Comparison of ENCODE assay signal across 9 mouse cellular contexts in the genomic region with DNA sequence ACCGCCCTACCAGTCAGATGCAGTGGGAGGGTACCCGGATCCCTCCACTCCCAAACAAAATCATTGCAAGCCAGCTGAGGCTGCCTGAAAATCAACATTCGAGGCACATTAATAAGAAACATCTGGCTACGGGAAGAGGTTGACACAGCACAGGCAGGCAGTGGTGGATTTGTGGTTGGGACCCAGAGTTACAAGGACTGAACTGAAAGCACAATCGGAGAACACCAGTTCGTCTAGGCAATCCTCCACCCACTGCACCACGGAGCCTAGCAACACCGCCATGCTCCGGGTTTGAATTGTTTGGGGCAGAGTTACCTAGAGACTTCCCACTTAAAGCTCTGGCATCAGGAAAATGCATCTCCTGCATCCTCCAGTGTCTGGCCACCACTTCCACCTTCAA. TPM values are rescaled to one million over a fixed set of nuclear protein-coding genes. Genes with fewer than 3 reads are reported as not detected.
A peak's percentile ranks its signal among the peaks of the same experiment; 100 is the strongest.
DNase-seq lines count a peak whose midpoint lies in the region; ATAC-seq and TF ChIP-seq lines count a peak whose summit lies in the region.
"Had no signal": no experiment of that assay in that cellular context is flagged by ENCODE, and none has a peak within 500 bp of the region (broad histone marks: within the 10 kb centered on the region; RNA-seq: fewer than 3 reads in every experiment).

No protein-coding gene starts in this region.

- peak overlapping the region; percentile 86 for H3K9ac ChIP-seq in neural tube, embryonic 15.5 days (replicated peaks)
- H3K9ac ChIP-seq: liver, embryonic 15.5 days had no signal

- 15% methylated on average over 9 of the region's 9 CpGs for WGBS in lung, adult 2 months
- whole genome bisulfite sequencing in limb, embryonic 10.5 days = 9% methylated on average over 9 of the region's 9 CpGs
- 22% methylated on average over 9 of the region's 9 CpGs for WGBS in neural tube, embryonic 15.5 days

- peak overlapping the region; percentile 89 for H3K4me2 ChIP-seq in neural tube, embryonic 15.5 days

- peaks cover 5% of the 10 kb centered on the region; the same call in 1 of the 2 replicates for H3K4me1 ChIP-seq in lung, adult 2 months (ENCODE audit: control insufficient read depth, insufficient read depth, low read length)
- peaks cover 43% of the 10 kb centered on the region for H3K4me1 ChIP-seq in limb, embryonic 10.5 days
- peaks cover 36% of the 10 kb centered on the region for H3K4me1 ChIP-seq in neural tube, embryonic 15.5 days
- H3K4me1 ChIP-seq: liver, embryonic 15.5 days had no signal

- 0 out of 2 replicates have a peak, but pooled peaks cover 8% of the 10 kb centered on the region for H3K27me3 ChIP-seq in limb, embryonic 10.5 days (ENCODE audit: low read depth, poor library complexity, severe bottlenecking)
- no peaks in the 10 kb centered on the region for H3K27me3 ChIP-seq in neural tube, embryonic 15.5 days (replicated peaks)

- no peak for TF ChIP-seq POLR2A in lung, adult 2 months (IDR thresholded peaks at IDR 0.05; ENCODE audit: borderline replicate concordance, extremely low read depth, low read depth, low read length)

- TF ChIP-seq CTCF in lung, adult 2 months (IDR thresholded peaks at IDR 0.05; ENCODE audit: insufficient read depth, low read length) = no peak

- H3K27ac ChIP-seq in limb, embryonic 10.5 days = peak overlapping the region; percentile 90
- H3K27ac ChIP-seq in neural tube, embryonic 15.5 days (replicated peaks) = peak overlapping the region; percentile 75
- H3K27ac ChIP-seq: liver, embryonic 15.5 days had no signal

- DNase-seq in lung, adult 2 months = peak; percentile 16
- no peak for DNase-seq in lung, postnatal 14 days
- DNase-seq in forelimb bud, embryonic 11.5 days (ENCODE audit: low read depth, low spot score) = peak; percentile 85
- peak; percentile 76 for DNase-seq in limb, embryonic 10.5 days (ENCODE audit: low spot score)
- DNase-seq in adipocyte (ENCODE audit: low spot score) = no peak
- DNase-seq in yolk sac, embryonic 10.5 days (ENCODE audit: low spot score) = no peak
- DNase-seq in kidney, adult 9 months = no peak

- H3K4me3 ChIP-seq in lung, adult 2 months (replicated peaks; ENCODE audit: extremely low read depth, low read depth, low read length) = peak overlapping the region; percentile 61
- peak overlapping the region; percentile 88 for H3K4me3 ChIP-seq in limb, embryonic 10.5 days
- peak overlapping the region; percentile 81 for H3K4me3 ChIP-seq in neural tube, embryonic 15.5 days (replicated peaks)

- H3K9me3 ChIP-seq in limb, embryonic 10.5 days (replicated peaks) = no peaks in the 10 kb centered on the region
- H3K9me3 ChIP-seq in neural tube, embryonic 15.5 days (replicated peaks) = no peaks in the 10 kb centered on the region
- H3K9me3 ChIP-seq: liver, embryonic 15.5 days had no signal

- 0 out of 2 replicates have a peak, but pooled peaks cover 3% of the 10 kb centered on the region for H3K36me3 ChIP-seq in limb, embryonic 10.5 days
- no peaks in the 10 kb centered on the region for H3K36me3 ChIP-seq in neural tube, embryonic 15.5 days
- H3K36me3 ChIP-seq: liver, embryonic 15.5 days had no signal

- ATAC-seq in neural tube, embryonic 15.5 days (ENCODE audit: low FRiP score) = peak; percentile 48

RNA-seq across cellular contexts. Expression of gene Prickle2, which starts 1.1 kb away (rescaled TPM):
- 22.7 and 23.6 TPM in 2 replicates for polyA plus RNA-seq in lung, adult 2 months (2012; rRNA removed)
- 3.0 and 4.5 TPM in 2 replicates for polyA plus RNA-seq in limb, embryonic 10.5 days (2016; fragmentation: Nextera tagmentation; extraction: Ambion mirVana)
- polyA plus RNA-seq in neural tube, embryonic 15.5 days (2015; fragmentation: Nextera tagmentation; extraction: Ambion mirVana) = 15.8 and 17.0 TPM in 2 replicates

Comparison
In these comparisons a context has a peak if more than half of its experiments do, and no peak if none do; other contexts are left out.
1. DNase-seq: peak in lung, adult 2 months (single experiment), forelimb bud, embryonic 11.5 days (single experiment) and limb, embryonic 10.5 days (single experiment); none in lung, postnatal 14 days (single experiment), adipocyte (single experiment), yolk sac, embryonic 10.5 days (single experiment) and kidney, adult 9 months (single experiment).
2. Peak in every context shown above with its lines, with median percentiles within 50 percentile points of each other: H3K4me3 ChIP-seq.